ENCODE assay signal across 10 mouse cellular contexts in the genomic region with DNA sequence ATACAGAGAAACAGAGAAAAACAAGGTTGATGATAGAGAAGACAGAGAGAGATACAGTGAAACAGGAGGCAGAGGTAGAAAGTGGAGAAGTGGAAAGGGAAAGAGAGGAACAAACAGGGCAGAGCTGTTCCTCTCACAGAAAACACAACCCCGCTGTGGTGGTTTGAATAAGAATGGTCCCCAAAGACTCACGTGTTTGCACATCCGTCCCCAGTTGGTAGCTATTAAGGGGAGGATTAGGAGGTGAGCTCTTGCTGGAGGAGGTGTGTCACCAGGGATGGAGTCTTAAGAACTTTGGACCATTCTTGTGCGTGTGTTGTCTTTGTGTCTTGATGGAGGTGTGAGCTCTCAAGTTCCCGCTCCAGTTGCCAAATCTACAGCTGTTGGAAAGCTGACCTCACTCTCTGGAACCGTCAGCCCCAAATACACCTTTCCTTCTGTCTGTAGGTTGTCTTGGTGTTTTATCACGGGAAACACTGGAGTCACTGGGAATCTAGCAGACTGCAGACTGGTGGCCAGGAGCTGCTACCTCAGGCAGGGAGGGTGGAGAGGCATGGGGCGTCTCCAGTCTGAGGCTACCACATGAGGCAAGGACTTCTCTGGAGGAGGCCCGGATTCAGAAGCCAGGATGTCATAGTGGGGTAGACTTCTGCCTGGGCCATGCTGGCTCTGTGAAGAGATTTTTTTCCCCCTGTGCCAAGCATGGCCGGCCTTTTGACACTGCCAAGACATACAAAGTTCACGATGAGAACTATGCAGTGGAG.
A peak's percentile ranks its signal among the peaks of the same experiment; 100 is the strongest.
DNase-seq lines count a peak whose midpoint lies in the region; ATAC-seq and TF ChIP-seq lines count a peak whose summit lies in the region.
"Had no signal": no experiment of that assay in that cellular context is flagged by ENCODE, and none has a peak within 500 bp of the region (broad histone marks: within the 10 kb centered on the region; RNA-seq: fewer than 3 reads in every experiment).

No protein-coding gene starts in this region.

- no peak overlapping the region for H3K27ac ChIP-seq in heart, postnatal 0 days (ENCODE audit: low read depth)
- H3K27ac ChIP-seq in ES-E14 (ENCODE audit: insufficient read depth, low read depth, low read length, poor library complexity, severe bottlenecking) = peak overlapping the region; percentile 38
- H3K27ac ChIP-seq in embryonic facial prominence, embryonic 15.5 days (replicated peaks) = 0 out of 2 replicates have a peak overlapping the region, but pooled peaks have one; percentile 8
- H3K27ac ChIP-seq in limb, embryonic 15.5 days = no peak overlapping the region
- H3K27ac ChIP-seq: left cerebral cortex, adult 2 months had no signal

- in situ Hi-C loops in ES-E14 (cut with MboI; ENCODE audit: low sequenced_read_pairs in 2 of 2, unreplicated experiment in 2 of 2) = no loop called here

- no peak overlapping the region for H3K9ac ChIP-seq in heart, postnatal 0 days (replicated peaks; ENCODE audit: low read depth, low read length)
- no peak overlapping the region for H3K9ac ChIP-seq in ES-E14 (ENCODE audit: insufficient read depth, low read depth, low read length, poor library complexity, severe bottlenecking)
- H3K9ac ChIP-seq in embryonic facial prominence, embryonic 15.5 days = no peak overlapping the region
- H3K9ac ChIP-seq in limb, embryonic 15.5 days = no peak overlapping the region

- TF ChIP-seq CTCF in heart, postnatal 0 days (IDR thresholded peaks at IDR 0.05; ENCODE audit: low read depth) = no peak

- H3K36me3 ChIP-seq in heart, postnatal 0 days (replicated peaks; ENCODE audit: control insufficient read depth, insufficient read depth, low read length) = no peaks in the 10 kb centered on the region
- H3K36me3 ChIP-seq in ES-E14 (ENCODE audit: control insufficient read depth, insufficient read depth, low read length, poor library complexity, severe bottlenecking) = no peaks in the 10 kb centered on the region
- no peaks in the 10 kb centered on the region for H3K36me3 ChIP-seq in embryonic facial prominence, embryonic 15.5 days
- H3K36me3 ChIP-seq in limb, embryonic 15.5 days = no peaks in the 10 kb centered on the region

- peaks cover 10% of the 10 kb centered on the region for H3K4me1 ChIP-seq in heart, postnatal 0 days (ENCODE audit: control insufficient read depth, insufficient read depth)
- H3K4me1 ChIP-seq in ES-E14 (ENCODE audit: control insufficient read depth in 2 of 2, insufficient read depth in 2 of 2, low read length in 2 of 2, poor library complexity in 1 of 2) = peaks cover 7 to 35% of the 10 kb centered on the region in 2 experiments
- peaks cover 60% of the 10 kb centered on the region for H3K4me1 ChIP-seq in embryonic facial prominence, embryonic 15.5 days
- peaks cover 54% of the 10 kb centered on the region for H3K4me1 ChIP-seq in limb, embryonic 15.5 days

- H3K27me3 ChIP-seq in heart, postnatal 0 days (ENCODE audit: control insufficient read depth, insufficient read depth, low read length) = peaks cover 49% of the 10 kb centered on the region
- H3K27me3 ChIP-seq in embryonic facial prominence, embryonic 15.5 days = peaks cover 14% of the 10 kb centered on the region
- H3K27me3 ChIP-seq in limb, embryonic 15.5 days = peaks cover 35% of the 10 kb centered on the region

- peak overlapping the region; percentile 55; the same call in 1 of the 2 replicates for H3K4me2 ChIP-seq in heart, postnatal 0 days (ENCODE audit: low read depth, low read length)
- peak overlapping the region; percentile 56; the same call in 1 of the 2 replicates for H3K4me2 ChIP-seq in embryonic facial prominence, embryonic 15.5 days (replicated peaks)
- peak overlapping the region; percentile 54; the same call in 1 of the 2 replicates for H3K4me2 ChIP-seq in limb, embryonic 15.5 days

- 19% methylated on average over 11 of the region's 11 CpGs for WGBS in heart, postnatal 0 days
- 31% methylated on average over 11 of the region's 11 CpGs for WGBS in embryonic facial prominence, embryonic 15.5 days
- 25% methylated on average over 11 of the region's 11 CpGs for WGBS in limb, embryonic 15.5 days

- intact Hi-C loops in heart, postnatal 14 days (cut with DNase I) = no loop called here

- no peaks in the 10 kb centered on the region for H3K9me3 ChIP-seq in heart, postnatal 0 days (replicated peaks; ENCODE audit: control insufficient read depth, low read length)
- no peaks in the 10 kb centered on the region for H3K9me3 ChIP-seq in ES-E14 (ENCODE audit: control insufficient read depth, insufficient read depth, low read depth, low read length)
- H3K9me3 ChIP-seq in embryonic facial prominence, embryonic 15.5 days (replicated peaks) = no peaks in the 10 kb centered on the region
- H3K9me3 ChIP-seq in limb, embryonic 15.5 days = no peaks in the 10 kb centered on the region

- ATAC-seq in heart, postnatal 0 days (ENCODE audit: insufficient read depth, low read depth) = no peak
- ATAC-seq in embryonic facial prominence, embryonic 15.5 days (ENCODE audit: insufficient number of reproducible peaks, low FRiP score, low TSS enrichment, low read depth) = no peak
- no peak for ATAC-seq in limb, embryonic 15.5 days (ENCODE audit: insufficient number of reproducible peaks, low FRiP score, low TSS enrichment, low read depth)
- ATAC-seq in inflammation-experienced regulatory T-cells, adult 6 months = no peak

- no peak for DNase-seq in heart, postnatal 0 days (ENCODE audit: low spot score)
- no peak for DNase-seq in heart, postnatal 14 days
- no peak for DNase-seq in ES-E14 (ENCODE audit: low read depth, low spot score)
- DNase-seq in retina, postnatal 1 day = no peak
- DNase-seq in thymus, postnatal 4 days = no peak
- DNase-seq: adrenal gland, adult 8-10 months had no signal

- TF ChIP-seq EP300 in heart, postnatal 0 days (IDR thresholded peaks at IDR 0.05; ENCODE audit: low read depth) = no peak

- H3K4me3 ChIP-seq in heart, postnatal 0 days (ENCODE audit: low read depth, low read length) = peak overlapping the region; percentile 32
- no peak overlapping the region for H3K4me3 ChIP-seq in ES-E14 (ENCODE audit: insufficient read depth in 1 of 2, low read depth in 1 of 2, low read length in 2 of 2, poor library complexity in 1 of 2, severe bottlenecking in 1 of 2)
- no peak overlapping the region for H3K4me3 ChIP-seq in embryonic facial prominence, embryonic 15.5 days (replicated peaks)
- H3K4me3 ChIP-seq in limb, embryonic 15.5 days = no peak overlapping the region

TF ChIP-seq in ES-E14, 5 proteins besides CTCF, POLR2A, EP300 and RAD21:
- TF ChIP-seq ZC3H11A (IDR thresholded peaks at IDR 0.05; ENCODE audit: borderline replicate concordance, low read depth, low read length) (no peak), CHD2 (IDR thresholded peaks at IDR 0.05; ENCODE audit: low read depth, low read length) (no peak), MAFK (IDR thresholded peaks at IDR 0.05; ENCODE audit: insufficient read depth, low read depth, low read length) (no peak), ZNF384 (IDR thresholded peaks at IDR 0.05; ENCODE audit: low read depth, low read length) (no peak), HCFC1 (IDR thresholded peaks at IDR 0.05; ENCODE audit: borderline replicate concordance, insufficient read depth, low read length) (no peak)

Comparison
In these comparisons a context has a peak if more than half of its experiments do, and no peak if none do; other contexts are left out.
1. H3K27ac ChIP-seq: peak in ES-E14 (single experiment) and embryonic facial prominence, embryonic 15.5 days (single experiment); none in heart, postnatal 0 days (single experiment) and limb, embryonic 15.5 days (single experiment).
2. Peak in every context shown above with its lines, with median percentiles within 50 percentile points of each other: H3K4me2 ChIP-seq.